In the genomic region with DNA sequence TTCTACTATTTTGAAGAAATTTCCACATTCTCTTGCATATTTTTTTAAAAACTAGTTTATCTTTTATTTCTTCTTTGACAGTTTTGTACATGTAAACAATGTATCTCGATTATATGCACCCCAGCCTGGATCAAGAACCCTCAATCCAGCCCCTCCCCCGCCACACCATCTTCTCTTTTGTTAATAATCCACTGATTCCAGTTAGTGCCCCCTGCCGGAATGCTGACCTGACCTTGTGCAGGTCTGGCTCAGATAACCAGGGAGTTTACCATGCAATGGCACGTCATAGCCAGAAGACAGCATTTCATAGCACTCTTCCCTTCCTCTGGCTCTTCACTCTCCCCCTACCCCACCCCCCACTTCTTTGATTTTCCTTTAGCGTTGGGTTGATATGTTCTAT, we compare ENCODE assay signal across 9 mouse cellular contexts. TPM values are rescaled to one million over a fixed set of nuclear protein-coding genes. Genes with fewer than 3 reads are reported as not detected.
DNase-seq lines count a peak whose midpoint lies in the region; ATAC-seq and TF ChIP-seq lines count a peak whose summit lies in the region.
"Had no signal": no experiment of that assay in that cellular context is flagged by ENCODE, and none has a peak within 500 bp of the region (broad histone marks: within the 10 kb centered on the region; RNA-seq: fewer than 3 reads in every experiment).

No protein-coding gene starts in this region.

- no peak for TF ChIP-seq CTCF in gastrocnemius, adult 2 months (IDR thresholded peaks at IDR 0.05)

- no peaks in the 10 kb centered on the region for H3K9me3 ChIP-seq in intestine, embryonic 15.5 days
- no peaks in the 10 kb centered on the region for H3K9me3 ChIP-seq in liver, embryonic 15.5 days (replicated peaks)
- no peaks in the 10 kb centered on the region for H3K9me3 ChIP-seq in stomach, embryonic 14.5 days (ENCODE audit: control insufficient read depth, low read depth, low read length)

- peak; percentile 66 for ATAC-seq in intestine, embryonic 15.5 days
- ATAC-seq in liver, embryonic 15.5 days (ENCODE audit: insufficient read depth): peak; percentile 42; the same call in 1 of the 2 replicates
- ATAC-seq in stomach, embryonic 14.5 days (ENCODE audit: insufficient number of reproducible peaks, insufficient read depth, low FRiP score, low read depth): no peak

- H3K4me1 ChIP-seq in intestine, embryonic 15.5 days (replicated peaks): no peaks in the 10 kb centered on the region
- no peaks in the 10 kb centered on the region for H3K4me1 ChIP-seq in liver, embryonic 15.5 days (replicated peaks)
- H3K4me1 ChIP-seq in stomach, embryonic 14.5 days (ENCODE audit: control insufficient read depth, insufficient read depth, low read length): no peaks in the 10 kb centered on the region

- H3K9ac ChIP-seq in intestine, embryonic 15.5 days: no peak overlapping the region
- H3K9ac ChIP-seq in liver, embryonic 15.5 days: no peak overlapping the region
- H3K9ac ChIP-seq in stomach, embryonic 14.5 days (replicated peaks; ENCODE audit: low read depth, low read length): no peak overlapping the region

- intact Hi-C loops in gastrocnemius, adult 2 months (cut with DNase I): no loop called here

- H3K27me3 ChIP-seq in intestine, embryonic 15.5 days (replicated peaks): no peaks in the 10 kb centered on the region
- no peaks in the 10 kb centered on the region; the same call in 1 of the 2 replicates for H3K27me3 ChIP-seq in liver, embryonic 15.5 days
- no peaks in the 10 kb centered on the region for H3K27me3 ChIP-seq in stomach, embryonic 14.5 days (ENCODE audit: control insufficient read depth, insufficient read depth, low read length)

- H3K4me2 ChIP-seq in intestine, embryonic 15.5 days (replicated peaks): peak overlapping the region; percentile 80
- H3K4me2 ChIP-seq in liver, embryonic 15.5 days: peak overlapping the region; percentile 64
- peak overlapping the region; percentile 65 for H3K4me2 ChIP-seq in stomach, embryonic 14.5 days (replicated peaks; ENCODE audit: low read depth, low read length)

- no peak for DNase-seq in gastrocnemius, adult 2 months
- DNase-seq in gastrocnemius, postnatal 4 days (ENCODE audit: low spot score in 2 of 2): no peak
- peak; percentile 60 for DNase-seq in embryo, embryonic 10.5 days (ENCODE audit: low spot score)
- no peak for DNase-seq in spleen, postnatal 4 days (ENCODE audit: low spot score in 2 of 2)
- DNase-seq in MN1 (ENCODE audit: low spot score): no peak

- 20% methylated on average over 5 of the region's 5 CpGs for WGBS in intestine, embryonic 15.5 days
- WGBS in liver, embryonic 15.5 days (ENCODE audit: insufficient replicate concordance): 26% methylated on average over 5 of the region's 5 CpGs
- 30% methylated on average over 5 of the region's 5 CpGs for WGBS in stomach, embryonic 14.5 days

- H3K4me3 ChIP-seq in gastrocnemius, adult 2 months: peak overlapping the region; percentile 67
- peak overlapping the region; percentile 47 for H3K4me3 ChIP-seq in intestine, embryonic 15.5 days (replicated peaks)
- peak overlapping the region; percentile 50; the same call in 1 of the 2 replicates for H3K4me3 ChIP-seq in liver, embryonic 15.5 days (replicated peaks)
- peak overlapping the region; percentile 43 for H3K4me3 ChIP-seq in stomach, embryonic 14.5 days (ENCODE audit: low read depth, low read length)

- no peaks in the 10 kb centered on the region for H3K36me3 ChIP-seq in intestine, embryonic 15.5 days
- H3K36me3 ChIP-seq in liver, embryonic 15.5 days (replicated peaks): no peaks in the 10 kb centered on the region
- no peaks in the 10 kb centered on the region for H3K36me3 ChIP-seq in stomach, embryonic 14.5 days (ENCODE audit: control insufficient read depth, insufficient read depth, low read length)

- H3K27ac ChIP-seq in gastrocnemius, adult 2 months: no peak overlapping the region
- H3K27ac ChIP-seq in intestine, embryonic 15.5 days: no peak overlapping the region
- no peak overlapping the region for H3K27ac ChIP-seq in liver, embryonic 15.5 days (replicated peaks)
- no peak overlapping the region for H3K27ac ChIP-seq in stomach, embryonic 14.5 days (ENCODE audit: low read length)

RNA-seq across cellular contexts. Expression of a gene that starts 0.6 kb away (rescaled TPM):
- not detected for total RNA-seq in gastrocnemius, adult 2 months (2021)
- not detected for total RNA-seq in gastrocnemius, postnatal 4 days (2021)
- polyA plus RNA-seq in intestine, embryonic 15.5 days (2015; fragmentation: Nextera tagmentation; extraction: Ambion mirVana): not detected in 2 replicates
- polyA plus RNA-seq in liver, embryonic 15.5 days (2015; fragmentation: Nextera tagmentation; extraction: Ambion mirVana): 0.05 and 0.08 TPM in 2 replicates
- not detected in 2 replicates for polyA plus RNA-seq in stomach, embryonic 14.5 days (2014; fragmentation: Nextera tagmentation; extraction: Ambion mirVana)
- polyA plus RNA-seq: C2C12 had no signal

RNA-seq across cellular contexts. Expression of a gene that starts 9.1 kb away (rescaled TPM):
- total RNA-seq in gastrocnemius, adult 2 months (2021): 1 to 10 TPM; 2.0 to 2.1 TPM
- total RNA-seq in gastrocnemius, postnatal 4 days (2021): 1 to 10 TPM; 2.0 to 2.4 TPM
- 0.72 and 0.90 TPM in 2 replicates for polyA plus RNA-seq in intestine, embryonic 15.5 days (2015; fragmentation: Nextera tagmentation; extraction: Ambion mirVana)
- not detected in 2 replicates for polyA plus RNA-seq in liver, embryonic 15.5 days (2015; fragmentation: Nextera tagmentation; extraction: Ambion mirVana)
- polyA plus RNA-seq in stomach, embryonic 14.5 days (2014; fragmentation: Nextera tagmentation; extraction: Ambion mirVana): 2.0 and 2.2 TPM in 2 replicates
